19 mouse cellular contexts compared by ENCODE assay signal in the genomic region with DNA sequence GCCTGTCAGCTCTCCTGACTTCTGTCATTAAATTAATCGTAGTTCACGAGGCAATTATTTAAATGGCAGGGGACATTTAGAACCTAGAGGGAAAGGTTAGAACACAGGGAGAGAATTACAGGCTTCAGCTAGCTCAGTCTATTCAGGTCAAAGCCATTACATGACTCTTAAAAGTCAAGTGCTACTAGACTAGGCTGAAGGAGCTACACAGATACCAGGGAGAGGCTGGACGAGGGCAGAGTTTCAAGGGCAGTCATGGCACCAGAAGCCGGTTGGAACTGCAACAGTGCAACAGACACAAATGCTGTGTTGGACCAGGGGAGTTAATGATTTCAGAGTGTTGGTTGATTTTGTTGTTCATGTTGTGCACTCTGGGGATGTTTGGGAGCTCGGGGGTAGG.
"Had no signal": no experiment of that assay in that cellular context is flagged by ENCODE, and none has a peak within 500 bp of the region (broad histone marks: within the 10 kb centered on the region; RNA-seq: fewer than 3 reads in every experiment).

No protein-coding gene starts in this region.

- H3K4me2 ChIP-seq: forebrain, embryonic 15.5 days; heart, embryonic 12.5 days; hindbrain, embryonic 13.5 days; hindbrain, embryonic 15.5 days; limb, embryonic 13.5 days; limb, embryonic 15.5 days had no signal

- H3K27ac ChIP-seq: forebrain, embryonic 15.5 days; heart, embryonic 10.5 days; hindbrain, embryonic 13.5 days; hindbrain, embryonic 15.5 days; hindbrain, postnatal 0 days; kidney, postnatal 0 days; limb, embryonic 13.5 days; limb, embryonic 15.5 days had no signal

- H3K9me3 ChIP-seq: forebrain, embryonic 15.5 days; heart, embryonic 10.5 days; heart, embryonic 12.5 days; hindbrain, embryonic 13.5 days; hindbrain, embryonic 15.5 days; limb, embryonic 13.5 days; limb, embryonic 15.5 days had no signal

- H3K9ac ChIP-seq: forebrain, embryonic 15.5 days; forebrain, postnatal 0 days; heart, embryonic 12.5 days; hindbrain, embryonic 13.5 days; hindbrain, embryonic 15.5 days; limb, embryonic 13.5 days; limb, embryonic 15.5 days had no signal

- DNase-seq: forebrain, postnatal 0 days; gastrocnemius, postnatal 14 days; gastrocnemius, postnatal 36 days; heart, postnatal 14 days; heart, postnatal 36 days; kidney, adult 18-20 months; layer of hippocampus, adult 9-11 months; layer of hippocampus, postnatal 36 days; left cerebral cortex, postnatal 4 days had no signal

- ATAC-seq: forebrain, embryonic 15.5 days; forebrain, postnatal 0 days; hindbrain, postnatal 0 days; intestine, embryonic 16.5 days had no signal

- H3K4me1 ChIP-seq: heart, embryonic 10.5 days; limb, embryonic 13.5 days had no signal

- H3K4me3 ChIP-seq: forebrain, embryonic 15.5 days; heart, embryonic 10.5 days; heart, embryonic 12.5 days; hindbrain, embryonic 13.5 days; hindbrain, embryonic 15.5 days; limb, embryonic 13.5 days; limb, embryonic 15.5 days had no signal

- H3K27me3 ChIP-seq: forebrain, embryonic 15.5 days; hindbrain, embryonic 13.5 days; hindbrain, embryonic 15.5 days; limb, embryonic 13.5 days; limb, embryonic 15.5 days had no signal

- H3K36me3 ChIP-seq: forebrain, embryonic 15.5 days; heart, embryonic 10.5 days; heart, embryonic 12.5 days; hindbrain, embryonic 13.5 days; hindbrain, embryonic 15.5 days; limb, embryonic 13.5 days; limb, embryonic 15.5 days had no signal
